Mouse (Mus musculus): Measurements from ENCODE around the gene Tesk1.

Gene Tesk1

GRCm38 (mm10) chr4:43400976-43401375 is 40.8 kb upstream of the Tesk1 start:
- TF ChIP-seq CTCF (conservative IDR thresholded peaks at IDR 0.05; ENCODE audit: low read length) (no peak), POU5F1 (IDR thresholded peaks at IDR 0.05; ENCODE audit: borderline replicate concordance, low read length) (no peak), NANOG (IDR thresholded peaks at IDR 0.05; ENCODE audit: borderline replicate concordance, low read length) (no peak)
- Histone ChIP-seq H3K4me1 (replicated peaks; ENCODE audit: low read depth, low read length) (peaks cover 82% of the 10 kb centered on the region), H3K9me3 (ENCODE audit: low read length) (peaks cover 8% of the 10 kb centered on the region), H3K36me3 (ENCODE audit: insufficient read depth, low read length) (no peaks in the 10 kb centered on the region), H3K27me3 (ENCODE audit: insufficient read depth, low read length) (peaks cover 19% of the 10 kb centered on the region), H3K4me3 (replicated peaks; ENCODE audit: low read length) (peak overlapping the region; percentile 43)

GRCm38 (mm10) chr4:43401486-43401885 is 40.3 kb upstream of the Tesk1 start:
- H3K4me1 ChIP-seq (replicated peaks; ENCODE audit: low read depth, low read length) = peaks cover 85% of the 10 kb centered on the region
- TF ChIP-seq POU5F1 (IDR thresholded peaks at IDR 0.05; ENCODE audit: borderline replicate concordance, low read length) = no peak
- TF ChIP-seq CTCF (conservative IDR thresholded peaks at IDR 0.05; ENCODE audit: low read length) = no peak
- no peak for TF ChIP-seq NANOG (IDR thresholded peaks at IDR 0.05; ENCODE audit: borderline replicate concordance, low read length)
- peak overlapping the region; percentile 43 for H3K4me3 ChIP-seq (replicated peaks; ENCODE audit: low read length)
- peaks cover 19% of the 10 kb centered on the region for H3K27me3 ChIP-seq (ENCODE audit: insufficient read depth, low read length)
- H3K9me3 ChIP-seq (ENCODE audit: low read length) = peaks cover 13% of the 10 kb centered on the region
- H3K36me3 ChIP-seq (ENCODE audit: insufficient read depth, low read length) = no peaks in the 10 kb centered on the region

- Histone ChIP-seq H3K4me3 (replicated peaks; ENCODE audit: low read length) (peak overlapping the region; percentile 43), H3K4me1 (replicated peaks; ENCODE audit: low read depth, low read length) (peaks cover 92% of the 10 kb centered on the region), H3K27me3 (ENCODE audit: insufficient read depth, low read length) (peaks cover 19% of the 10 kb centered on the region), H3K9me3 (ENCODE audit: low read length) (peaks cover 17% of the 10 kb centered on the region), H3K36me3 (ENCODE audit: insufficient read depth, low read length) (no peaks in the 10 kb centered on the region)
- no peak for TF ChIP-seq POU5F1 (IDR thresholded peaks at IDR 0.05; ENCODE audit: borderline replicate concordance, low read length)
- no peak for TF ChIP-seq NANOG (IDR thresholded peaks at IDR 0.05; ENCODE audit: borderline replicate concordance, low read length)
- no peak for TF ChIP-seq CTCF (conservative IDR thresholded peaks at IDR 0.05; ENCODE audit: low read length)
Measured at GRCm38 (mm10) chr4:43402212-43402611, 39.5 kb upstream of the Tesk1 start.

GRCm38 (mm10) chr4:43404697-43405096 is 37.0 kb upstream of the Tesk1 start:
- Histone ChIP-seq H3K4me3 (replicated peaks; ENCODE audit: low read length) (peak overlapping the region; percentile 73), H3K27me3 (ENCODE audit: insufficient read depth, low read length) (peaks cover 6% of the 10 kb centered on the region; the same call in 1 of the 2 replicates), H3K36me3 (ENCODE audit: insufficient read depth, low read length) (no peaks in the 10 kb centered on the region), H3K4me1 (replicated peaks; ENCODE audit: low read depth, low read length) (peaks cover 90% of the 10 kb centered on the region), H3K9me3 (ENCODE audit: low read length) (peaks cover 17% of the 10 kb centered on the region)
- TF ChIP-seq CTCF (conservative IDR thresholded peaks at IDR 0.05; ENCODE audit: low read length) = no peak
- TF ChIP-seq POU5F1 (IDR thresholded peaks at IDR 0.05; ENCODE audit: borderline replicate concordance, low read length) = no peak
- no peak for TF ChIP-seq NANOG (IDR thresholded peaks at IDR 0.05; ENCODE audit: borderline replicate concordance, low read length)

- no peak for TF ChIP-seq POU5F1 (IDR thresholded peaks at IDR 0.05; ENCODE audit: borderline replicate concordance, low read length)
- 0 out of 2 replicates have a peak, but pooled peaks have one; percentile 2 for TF ChIP-seq CTCF (conservative IDR thresholded peaks at IDR 0.05; ENCODE audit: low read length)
- H3K9me3 ChIP-seq (ENCODE audit: low read length) = peaks cover 17% of the 10 kb centered on the region
- H3K36me3 ChIP-seq (ENCODE audit: insufficient read depth, low read length) = no peaks in the 10 kb centered on the region
- no peaks in the 10 kb centered on the region for H3K27me3 ChIP-seq (ENCODE audit: insufficient read depth, low read length)
- H3K4me3 ChIP-seq (replicated peaks; ENCODE audit: low read length) = peak overlapping the region; percentile 73
- peaks cover 77% of the 10 kb centered on the region for H3K4me1 ChIP-seq (replicated peaks; ENCODE audit: low read depth, low read length)
Measured at GRCm38 (mm10) chr4:43406162-43406971, 35.4 kb upstream of the Tesk1 start.

- Histone ChIP-seq H3K9me3 (ENCODE audit: low read length) (peaks cover 17% of the 10 kb centered on the region), H3K27me3 (ENCODE audit: insufficient read depth, low read length) (no peaks in the 10 kb centered on the region), H3K4me1 (replicated peaks; ENCODE audit: low read depth, low read length) (peaks cover 67% of the 10 kb centered on the region), H3K36me3 (ENCODE audit: insufficient read depth, low read length) (no peaks in the 10 kb centered on the region), H3K4me3 (replicated peaks; ENCODE audit: low read length) (peak overlapping the region; percentile 73)
- no peak for TF ChIP-seq CTCF (conservative IDR thresholded peaks at IDR 0.05; ENCODE audit: low read length)
- TF ChIP-seq POU5F1 (IDR thresholded peaks at IDR 0.05; ENCODE audit: borderline replicate concordance, low read length) = no peak
- TF ChIP-seq NANOG (IDR thresholded peaks at IDR 0.05; ENCODE audit: borderline replicate concordance, low read length) = no peak
Measured at GRCm38 (mm10) chr4:43407071-43407920, 34.4 kb upstream of the Tesk1 start.

GRCm38 (mm10) chr4:43414761-43415160 is 27.0 kb upstream of the Tesk1 start:
- H3K4me1 ChIP-seq (replicated peaks; ENCODE audit: low read depth, low read length) = peaks cover 55% of the 10 kb centered on the region
- H3K9me3 ChIP-seq (ENCODE audit: low read length) = no peaks in the 10 kb centered on the region
- peaks cover 13% of the 10 kb centered on the region for H3K27me3 ChIP-seq (ENCODE audit: insufficient read depth, low read length)
- no peak overlapping the region for H3K4me3 ChIP-seq (replicated peaks; ENCODE audit: low read length)
- TF ChIP-seq POU5F1 (IDR thresholded peaks at IDR 0.05; ENCODE audit: borderline replicate concordance, low read length) = no peak
- TF ChIP-seq NANOG (IDR thresholded peaks at IDR 0.05; ENCODE audit: borderline replicate concordance, low read length) = no peak
- TF ChIP-seq CTCF (conservative IDR thresholded peaks at IDR 0.05; ENCODE audit: low read length) = no peak
- peaks cover 20% of the 10 kb centered on the region for H3K36me3 ChIP-seq (ENCODE audit: insufficient read depth, low read length)
